Mouse (Mus musculus) MEL (cell line): Measurements from ENCODE around the gene Olfr981. TPM values are rescaled to one million over a fixed set of nuclear protein-coding genes. Genes with fewer than 3 reads are reported as not detected.
"Not testable (repeated sequence)": the region's sequence is repeated elsewhere in the genome, so short reads cannot be mapped to it uniquely, and the experiment has no call there.

Experiments
- DNase-seq: peaks from one replicate; pipeline ENCODE4 v3.0.0; 2011; ENCODE audit warnings: low read depth, low spot score
- H3K27ac ChIP-seq: 2 replicates; pipeline ENCODE4 v1.5.1; 2012; ENCODE audit warnings: low read depth, mild to moderate bottlenecking, control low read depth, low read length, moderate library complexity; ENCODE audit not compliant: control insufficient read depth
- H3K27me3 ChIP-seq, 2 experiments: fragments of 150-350 bp in 1 of 2; sonication (generic) in 1 of 2; 2 replicates each; pipeline ENCODE4 v1.6.1; 2012; ENCODE audit warnings: low read length in 2 of 2, mild to moderate bottlenecking in 2 of 2, improper control_type of control experiment in 1 of 2, moderate library complexity in 1 of 2; ENCODE audit not compliant: insufficient read depth in 2 of 2, control insufficient read depth in 1 of 2
- H3K36me3 ChIP-seq, 2 experiments: 2 replicates each; pipeline ENCODE4 v1.6.1; 2012 to 2014; ENCODE audit warnings: low read length in 2 of 2, improper control_type of control experiment in 1 of 2, inconsistent platforms in 1 of 2, mild to moderate bottlenecking in 1 of 2; ENCODE audit not compliant: insufficient read depth in 2 of 2, control insufficient read depth in 1 of 2
- H3K4me1 ChIP-seq, 2 experiments: fragments of 150-350 bp in 1 of 2; sonication (generic) in 1 of 2; 2 replicates each; pipeline ENCODE4 v1.6.1; 2012; ENCODE audit warnings: low read length in 2 of 2, improper control_type of control experiment in 1 of 2, mild to moderate bottlenecking in 1 of 2; ENCODE audit not compliant: insufficient read depth in 2 of 2, control insufficient read depth in 1 of 2
- H3K4me3 ChIP-seq, 2 experiments: fragments of 150-350 bp in 1 of 2; sonication (generic) in 1 of 2; 2 replicates each; pipeline ENCODE4 v1.5.1; 2012; ENCODE audit warnings: low read depth in 2 of 2, low read length in 2 of 2, mild to moderate bottlenecking in 2 of 2, moderate library complexity in 2 of 2, control low read depth in 1 of 2, improper control_type of control experiment in 1 of 2; ENCODE audit not compliant: control insufficient read depth in 1 of 2, insufficient read depth in 1 of 2
- H3K79me2 ChIP-seq: 2 replicates; pipeline ENCODE4 v1.6.1; 2012; ENCODE audit warnings: mild to moderate bottlenecking, low read length, moderate library complexity; ENCODE audit not compliant: control insufficient read depth, poor library complexity, insufficient read depth
- H3K9ac ChIP-seq: 2 replicates; pipeline ENCODE4 v1.6.1; 2012; ENCODE audit warnings: low read depth, mild to moderate bottlenecking, control low read depth, low read length, moderate library complexity; ENCODE audit not compliant: control insufficient read depth, poor library complexity, severe bottlenecking
- H3K9me3 ChIP-seq: fragments of 150-350 bp; sonication (generic); replicated peaks from 2 replicates; pipeline ENCODE4 v1.6.1; 2012; ENCODE audit warnings: mild to moderate bottlenecking, low read length, improper control_type of control experiment, moderate library complexity; ENCODE audit not compliant: insufficient read depth
- EP300 ChIP-seq, 2 experiments: IDR thresholded peaks; 2 replicates each; pipeline ENCODE4 v1.6.1; 2011; ENCODE audit warnings: improper control_type of control experiment in 2 of 2, low read length in 2 of 2, low read depth in 1 of 2, mild to moderate bottlenecking in 1 of 2
- ETS1 ChIP-seq: IDR thresholded peaks from 2 replicates; pipeline ENCODE4 v1.6.1; 2012; ENCODE audit warnings: low read depth, mild to moderate bottlenecking, inconsistent platforms, low read length, improper control_type of control experiment, moderate library complexity
- GABPA ChIP-seq: IDR thresholded peaks from 2 replicates; pipeline ENCODE4 v1.6.1; 2012; ENCODE audit warnings: low read depth, mild to moderate bottlenecking, inconsistent platforms, low read length, improper control_type of control experiment, moderate library complexity
- JUND ChIP-seq: IDR thresholded peaks from 2 replicates; pipeline ENCODE4 v1.6.1; 2011; ENCODE audit warnings: low read depth, mild to moderate bottlenecking, improper control_type of control experiment, low read length
- KAT2A ChIP-seq: conservative IDR thresholded peaks from 2 replicates; pipeline ENCODE4 v1.6.1; 2012; ENCODE audit warnings: low read depth, low read length, improper control_type of control experiment, inconsistent platforms
- MAFK ChIP-seq: IDR thresholded peaks from 2 replicates; pipeline ENCODE4 v1.6.1; 2011; ENCODE audit warnings: low read depth, mild to moderate bottlenecking, low read length, improper control_type of control experiment, borderline replicate concordance
- MAX ChIP-seq: IDR thresholded peaks from 2 replicates; pipeline ENCODE4 v1.6.1; 2011; ENCODE audit warnings: low read length, improper control_type of control experiment
- MAZ ChIP-seq: IDR thresholded peaks from 2 replicates; pipeline ENCODE4 v1.6.1; 2012; ENCODE audit warnings: low read depth, mild to moderate bottlenecking, inconsistent platforms, low read length, improper control_type of control experiment
- MXI1 ChIP-seq: IDR thresholded peaks from 2 replicates; pipeline ENCODE4 v1.6.1; 2011; ENCODE audit warnings: mild to moderate bottlenecking, low read depth, low read length, improper control_type of control experiment
- NELFE ChIP-seq: IDR thresholded peaks from 2 replicates; pipeline ENCODE4 v1.6.1; 2011; ENCODE audit warnings: low read depth, low read length, improper control_type of control experiment
- POLR2AphosphoS5 ChIP-seq: IDR thresholded peaks from 2 replicates; pipeline ENCODE4 v1.6.1; 2012; ENCODE audit warnings: low read depth, borderline replicate concordance, mild to moderate bottlenecking, inconsistent platforms, low read length, moderate library complexity, mixed read lengths
- RAD21 ChIP-seq: IDR thresholded peaks from 2 replicates; pipeline ENCODE4 v1.6.1; 2011; ENCODE audit warnings: mild to moderate bottlenecking, low read depth, low read length, improper control_type of control experiment
- RCOR1 ChIP-seq: IDR thresholded peaks from 2 replicates; pipeline ENCODE4 v1.6.1; 2012; ENCODE audit warnings: low read depth, mild to moderate bottlenecking, inconsistent platforms, low read length, improper control_type of control experiment
- TAL1 ChIP-seq: IDR thresholded peaks from 2 replicates; pipeline ENCODE4 v1.6.1; 2012; ENCODE audit warnings: mild to moderate bottlenecking, inconsistent platforms, low read length, moderate library complexity, mixed read lengths
- USF1 ChIP-seq: IDR thresholded peaks from 2 replicates; pipeline ENCODE4 v1.6.1; 2014; ENCODE audit warnings: low read depth, mild to moderate bottlenecking, inconsistent platforms, low read length, improper control_type of control experiment, moderate library complexity
- ZMIZ1 ChIP-seq: IDR thresholded peaks from 2 replicates; pipeline ENCODE4 v1.6.1; 2012; ENCODE audit warnings: low read depth, mild to moderate bottlenecking, inconsistent platforms, low read length, improper control_type of control experiment, moderate library complexity
- ZNF384 ChIP-seq: IDR thresholded peaks from 2 replicates; pipeline ENCODE4 v1.6.1; 2012; ENCODE audit warnings: low read depth, mild to moderate bottlenecking, inconsistent platforms, low read length, improper control_type of control experiment
- polyA plus RNA-seq, 2 experiments: library from polyadenylated mRNA; stranded (reverse) in 1 of 2; unstranded in 1 of 2; fragments of >175 nt in 1 of 2; fragments of >200 nt in 1 of 2; gene quantifications; 2 replicates each; pipeline versions ENCODE4 v1.2.1 to v1.2.4; 2012; ENCODE audit warnings: low replicate concordance in 2 of 2, low read depth in 1 of 2; ENCODE audit not compliant: insufficient read length in 2 of 2, insufficient read depth in 1 of 2, missing spikeins in 1 of 2
- total RNA-seq: library from RNA; depleted of rRNA; stranded (reverse); fragments of 300-350 nt; gene quantifications from 2 replicates; pipeline ENCODE4 v1.2.3, GENCODE M21; 2012; rRNA removed

Olfr981 gene
- total RNA-seq (not detected in 2 replicates), polyA plus RNA-seq (not detected)

- no peaks in the 10 kb centered on the region for H3K4me1 ChIP-seq
- H3K27me3 ChIP-seq = no peaks in the 10 kb centered on the region
- TF ChIP-seq MAX = no peak
- TF ChIP-seq, all 39 proteins: peak for 0
- Histone ChIP-seq H3K36me3 (no peaks in the 10 kb centered on the region), H3K27ac (no peak within 1 kb of the TSS), H3K9ac (no peak within 1 kb of the TSS), H3K9me3 (no peaks in the 10 kb centered on the region), H3K79me2 (no peaks in the 10 kb centered on the region), H3K4me3 (no peak within 1 kb of the TSS)
- DNase-seq = no peak
These were observed at the start of gene Olfr981 for GRCm38 (mm10) chr9:40021164-40021563. Gene Olfr981, plus strand, starts transcription at chr9:40021464.

GRCm38 (mm10) chr9:39976581-39977145 is 44.6 kb upstream of the Olfr981 start:
- H3K36me3 ChIP-seq, H3K9me3 ChIP-seq, H3K27ac ChIP-seq, H3K9ac ChIP-seq, H3K4me1 ChIP-seq, DNase-seq, H3K4me3 ChIP-seq, H3K79me2 ChIP-seq, H3K27me3 ChIP-seq: not testable (repeated sequence)

- Histone ChIP-seq H3K4me3 (no peak within 1 kb of the TSS), H3K79me2 (no peaks in the 10 kb centered on the region), H3K27me3 (no peaks in the 10 kb centered on the region), H3K9ac (no peak within 1 kb of the TSS)
- no peak for DNase-seq
- no peak for TF ChIP-seq POLR2AphosphoS5
- TF ChIP-seq MAFK = no peak
- TF ChIP-seq TAL1 = no peak
- TF ChIP-seq GABPA = no peak
- TF ChIP-seq ZNF384 = no peak
- no peak for TF ChIP-seq ETS1
- no peak for TF ChIP-seq RCOR1
- TF ChIP-seq ZMIZ1 = no peak
- TF ChIP-seq, all 39 proteins: peak for 0
- H3K4me1 ChIP-seq = no peaks in the 10 kb centered on the region
- H3K27ac ChIP-seq = no peak within 1 kb of the TSS
- no peaks in the 10 kb centered on the region for H3K9me3 ChIP-seq
- no peaks in the 10 kb centered on the region for H3K36me3 ChIP-seq
These were observed 29.5 kb upstream of the Olfr981 start, which contains the start of gene Olfr978 for GRCm38 (mm10) chr9:39991813-39992212. Gene Olfr978, plus strand, starts transcription at chr9:39992113.

GRCm38 (mm10) chr9:40003365-40003764 is 17.9 kb upstream of the Olfr981 start, which contains the start of gene Olfr979:
Gene Olfr979, minus strand, starts transcription at chr9:40003465.
- H3K9me3 ChIP-seq = no peaks in the 10 kb centered on the region
- TF ChIP-seq KAT2A (no peak), POLR2AphosphoS5 (no peak), USF1 (no peak), GABPA (no peak), JUND (no peak), MAX (no peak), MXI1 (no peak), RAD21 (no peak), EP300 (IDR thresholded peaks at IDR 0.05; ENCODE audit: low read depth in 1 of 2, low read length in 2 of 2) (no peak), MAZ (no peak), NELFE (no peak)
- H3K27me3 ChIP-seq = no peaks in the 10 kb centered on the region
- DNase-seq = no peak
- H3K4me1 ChIP-seq = no peaks in the 10 kb centered on the region
- H3K79me2 ChIP-seq = no peaks in the 10 kb centered on the region
- H3K9ac ChIP-seq = no peak within 1 kb of the TSS
- H3K27ac ChIP-seq = no peak within 1 kb of the TSS
- H3K36me3 ChIP-seq = no peaks in the 10 kb centered on the region
- no peak within 1 kb of the TSS for H3K4me3 ChIP-seq
